ENCODE assay signal across 9 mouse cellular contexts in the genomic region with DNA sequence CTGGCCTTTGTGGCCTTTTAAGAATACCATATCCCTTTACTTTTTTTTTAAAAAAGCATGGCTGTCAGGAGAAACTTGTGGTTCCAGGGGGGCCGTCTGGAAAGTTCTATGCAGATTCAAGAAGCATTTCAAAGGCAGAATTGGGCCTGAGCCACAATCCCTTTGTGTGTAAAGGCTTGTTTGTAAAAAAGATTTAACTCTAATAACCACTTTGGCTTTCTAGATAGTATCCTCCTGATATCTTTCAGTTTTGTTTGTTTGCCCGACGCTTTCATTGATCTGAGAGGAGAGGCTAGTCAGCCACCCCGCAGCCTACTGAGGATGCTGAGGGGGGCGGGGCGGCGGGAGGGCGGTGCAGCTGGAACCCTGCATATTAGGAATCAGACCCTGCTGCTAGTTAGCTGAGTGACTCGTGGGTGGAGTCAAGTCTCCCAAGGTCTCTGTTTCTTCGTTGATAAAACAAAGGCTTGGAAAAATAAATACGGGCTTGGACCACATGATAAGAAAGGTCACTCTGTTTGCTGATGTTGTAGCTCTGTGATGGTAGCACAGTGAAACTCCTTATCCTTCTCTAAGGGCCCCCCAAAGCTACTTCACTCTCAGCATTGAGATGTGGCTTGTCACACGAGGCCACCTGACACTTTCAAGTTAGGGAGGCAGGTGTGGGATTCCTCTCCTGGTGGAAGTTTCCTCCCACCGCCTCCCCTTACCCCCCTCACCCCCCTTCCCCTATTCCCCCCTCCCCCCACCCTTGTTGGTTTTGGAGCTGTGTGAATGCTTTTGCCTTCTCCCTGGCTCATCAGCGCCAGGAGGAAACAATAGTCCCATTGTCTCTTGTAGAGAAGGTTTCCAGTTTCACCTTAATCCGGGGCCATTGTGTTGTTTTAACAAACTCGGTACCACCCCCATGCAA.
DNase-seq lines count a peak whose midpoint lies in the region; ATAC-seq and TF ChIP-seq lines count a peak whose summit lies in the region.
"Had no signal": no experiment of that assay in that cellular context is flagged by ENCODE, and none has a peak within 500 bp of the region (broad histone marks: within the 10 kb centered on the region; RNA-seq: fewer than 3 reads in every experiment).

No protein-coding gene starts in this region.

- 0 out of 2 replicates have a peak overlapping the region, but pooled peaks have one; percentile 59 for H3K27ac ChIP-seq in cortical plate, adult 2 months (ENCODE audit: insufficient read depth, low read length)
- peak overlapping the region; percentile 67 for H3K27ac ChIP-seq in liver, postnatal 0 days (ENCODE audit: low read depth)

- 12% methylated on average over 16 of the region's 16 CpGs for WGBS in liver, postnatal 0 days (ENCODE audit: insufficient replicate concordance)

- H3K9ac ChIP-seq in liver, postnatal 0 days (replicated peaks): no peak overlapping the region

- DNase-seq in heart, adult 9 months (ENCODE audit: low spot score in 2 of 2): peak; percentile 31 to 47
- DNase-seq in heart, postnatal 10 days: no peak
- DNase-seq in heart, postnatal 4 days: peak; percentile 23
- peak; percentile 57 for DNase-seq in liver, postnatal 0 days
- DNase-seq in testis, postnatal 14 days (ENCODE audit: low spot score): peak; percentile 45
- DNase-seq in thymus, postnatal 0 days (ENCODE audit: low spot score): no peak
- no peak for DNase-seq in frontal cortex, postnatal 25 days (ENCODE audit: low spot score in 2 of 2)

- no peaks in the 10 kb centered on the region for H3K27me3 ChIP-seq in liver, postnatal 0 days (ENCODE audit: insufficient read depth, low read length)

- TF ChIP-seq POLR2A in cortical plate, adult 2 months (IDR thresholded peaks at IDR 0.05; ENCODE audit: extremely low read depth, insufficient read depth, low read length): no peak

- no peaks in the 10 kb centered on the region for H3K4me1 ChIP-seq in cortical plate, adult 2 months (ENCODE audit: control insufficient read depth, insufficient read depth, low read length)
- H3K4me1 ChIP-seq in liver, postnatal 0 days (ENCODE audit: insufficient read depth): peaks cover 17% of the 10 kb centered on the region

- TF ChIP-seq EP300 in liver, postnatal 0 days (IDR thresholded peaks at IDR 0.05; ENCODE audit: low read depth): no peak

- peak; percentile 70 for ATAC-seq in liver, postnatal 0 days

- intact Hi-C loops in heart, postnatal 10 days (cut with DNase I): no loop called here

- no peaks in the 10 kb centered on the region for H3K36me3 ChIP-seq in liver, postnatal 0 days (replicated peaks; ENCODE audit: insufficient read depth, low read length)
- H3K36me3 ChIP-seq: G1E had no signal

- H3K4me3 ChIP-seq in cortical plate, adult 2 months (ENCODE audit: insufficient read depth, low read length): no peak overlapping the region
- H3K4me3 ChIP-seq in liver, postnatal 0 days (ENCODE audit: low read depth, low read length): peak overlapping the region; percentile 32

- TF ChIP-seq CTCF in cortical plate, adult 2 months (IDR thresholded peaks at IDR 0.05; ENCODE audit: extremely low read depth, insufficient read depth, low read length): no peak
- no peak for TF ChIP-seq CTCF in liver, postnatal 0 days (IDR thresholded peaks at IDR 0.05; ENCODE audit: low read depth)

- no peaks in the 10 kb centered on the region for H3K9me3 ChIP-seq in liver, postnatal 0 days (ENCODE audit: low read length)
- H3K9me3 ChIP-seq: G1E had no signal

- peak overlapping the region; percentile 50 for H3K4me2 ChIP-seq in liver, postnatal 0 days (ENCODE audit: low read depth, low read length)

Comparison
In these comparisons a context has a peak if more than half of its experiments do, and no peak if none do; other contexts are left out.
1. DNase-seq: peak in heart, adult 9 months (2 of 2), heart, postnatal 4 days (single experiment), liver, postnatal 0 days (single experiment) and testis, postnatal 14 days (single experiment); none in heart, postnatal 10 days (0 of 2), thymus, postnatal 0 days (single experiment) and frontal cortex, postnatal 25 days (0 of 2).